Mouse (Mus musculus) stomach, postnatal 0 days (tissue): ENCODE data around the gene Dock4. TPM values are rescaled to one million over a fixed set of nuclear protein-coding genes. Genes with fewer than 3 reads are reported as not detected.

ENCODE experiments used
- ATAC-seq: fragments of 200-750 bp; cut with Nextera tagmentation; 2 replicates; pipeline ENCODE4 v1.8.0; 2017; ENCODE audit not compliant: low FRiP score, low TSS enrichment
- DNase-seq: peaks from one replicate; pipeline ENCODE4 v3.0.0-alpha.2; 2016; ENCODE audit warnings: low spot score
- H3K27ac ChIP-seq: fragments of 300-500 bp; sonication (generic); replicated peaks from 2 replicates; pipeline ENCODE4 v1.5.1; 2014; ENCODE audit warnings: mild to moderate bottlenecking, control low read depth
- H3K27me3 ChIP-seq: fragments of 300-500 bp; sonication (generic); 2 replicates; pipeline ENCODE4 v1.6.1; 2014; ENCODE audit warnings: low read length; ENCODE audit not compliant: control insufficient read depth, insufficient read depth
- H3K36me3 ChIP-seq: fragments of 300-500 bp; sonication (generic); 2 replicates; pipeline ENCODE4 v1.6.1; 2014; ENCODE audit warnings: low read length, mixed read lengths; ENCODE audit not compliant: control insufficient read depth, insufficient read depth
- H3K4me1 ChIP-seq: fragments of 300-500 bp; sonication (generic); replicated peaks from 2 replicates; pipeline ENCODE4 v1.6.1; 2014; ENCODE audit warnings: antibody characterized with exemption; ENCODE audit not compliant: control insufficient read depth, insufficient read depth
- H3K4me2 ChIP-seq: fragments of 300-500 bp; sonication (generic); replicated peaks from 2 replicates; pipeline ENCODE4 v1.6.1; 2014; ENCODE audit warnings: low read depth, mild to moderate bottlenecking, control low read depth, moderate library complexity
- H3K4me3 ChIP-seq: fragments of 300-500 bp; sonication (generic); 2 replicates; pipeline ENCODE4 v1.5.1; 2014; ENCODE audit warnings: low read depth, low read length, control low read depth
- H3K9ac ChIP-seq: fragments of 300-500 bp; sonication (generic); 2 replicates; pipeline ENCODE4 v1.6.1; 2014; ENCODE audit warnings: mild to moderate bottlenecking, low read length, control low read depth, mixed read lengths
- H3K9me3 ChIP-seq: fragments of 300-500 bp; sonication (generic); 2 replicates; pipeline ENCODE4 v1.6.1; 2016; ENCODE audit warnings: low read length; ENCODE audit not compliant: control insufficient read depth
- CTCF ChIP-seq: IDR thresholded peaks from 2 replicates; pipeline ENCODE4 v1.5.1; 2016; ENCODE audit warnings: antibody characterized with exemption, low read depth, mild to moderate bottlenecking, moderate library complexity
- EP300 ChIP-seq: optimal IDR thresholded peaks from 2 replicates; pipeline ENCODE3; 2016; ENCODE audit warnings: antibody characterized with exemption
- WGBS: fragments of 180-500 bp; shearing (Covaris S2); extraction: QIAGEN DNeasy Blood & Tissue Kit; methylation state at CpG from one replicate; pipeline ENCODE4 v1.1.7; 2014; 5-methylcytosine and 5-hydroxymethylcytosine counted together
- polyA plus RNA-seq: library from polyadenylated mRNA; unstranded; fragments of >200 nt; fragmentation: Nextera tagmentation; extraction: Ambion mirVana; gene quantifications from 2 replicates; pipeline ENCODE4 v1.2.1, GENCODE M21; 2015

Dock4 gene
- polyA plus RNA-seq, 1 experiment from 2014 or later = 3.1 TPM

DNA sequence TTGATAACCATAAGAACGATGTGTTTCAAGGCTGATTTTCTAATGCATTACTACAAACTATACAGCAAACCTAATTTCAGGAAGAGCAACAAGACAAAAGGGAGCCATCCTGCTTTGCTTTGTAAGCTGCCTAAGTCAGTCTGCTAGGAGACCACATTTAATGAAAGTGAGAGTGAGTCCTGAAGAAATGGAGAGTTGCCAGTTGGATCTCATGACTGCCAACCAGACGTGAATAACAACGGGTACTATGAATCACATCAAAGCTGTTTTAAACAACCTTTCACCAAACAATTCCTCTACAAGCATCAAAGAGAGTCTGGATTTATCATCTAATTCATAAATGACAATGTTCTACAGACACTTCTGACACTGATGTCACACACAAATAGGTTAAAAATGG is 11.7 kb upstream of the Dock4 start:
- ATAC-seq (no peak), DNase-seq (no peak)
- Histone ChIP-seq H3K27me3 (no peaks in the 10 kb centered on the region), H3K36me3 (no peaks in the 10 kb centered on the region), H3K27ac (no peak overlapping the region), H3K4me2 (no peak overlapping the region), H3K4me1 (no peaks in the 10 kb centered on the region), H3K9me3 (no peaks in the 10 kb centered on the region), H3K4me3 (no peak overlapping the region), H3K9ac (no peak overlapping the region)
- WGBS = 39% methylated on average over 3 of the region's 3 CpGs
- TF ChIP-seq EP300 (no peak), CTCF (no peak)

DNA sequence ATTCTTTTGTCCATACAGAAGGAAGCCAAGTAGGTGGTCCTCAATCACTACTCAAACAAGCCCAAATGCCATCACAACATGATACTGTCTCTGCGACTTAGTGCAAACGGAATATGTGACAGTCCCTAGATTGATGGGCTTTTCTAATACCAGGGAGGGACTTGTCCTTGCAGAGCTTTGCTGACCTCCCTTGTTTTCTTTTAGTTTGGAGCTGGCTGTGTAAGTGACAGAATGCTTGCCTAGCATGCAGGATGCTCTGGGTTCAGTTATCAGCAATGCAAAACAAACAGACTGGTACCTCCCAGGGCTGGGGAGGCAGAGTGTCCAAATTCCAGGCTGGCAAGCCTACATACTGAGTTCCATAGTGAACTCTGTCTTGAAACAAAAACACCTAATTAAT is 7.7 kb upstream of the Dock4 start:
- ATAC-seq = no peak
- WGBS = 42% methylated on average over 2 of the region's 2 CpGs
- H3K4me1 ChIP-seq = 0 out of 2 replicates have a peak, but pooled peaks cover 4% of the 10 kb centered on the region
- TF ChIP-seq EP300 = no peak
- no peak for TF ChIP-seq CTCF
- no peak for DNase-seq
- no peak overlapping the region for H3K4me2 ChIP-seq
- no peaks in the 10 kb centered on the region for H3K27me3 ChIP-seq
- no peak overlapping the region for H3K27ac ChIP-seq
- no peak overlapping the region for H3K4me3 ChIP-seq
- no peak overlapping the region for H3K9ac ChIP-seq
- no peaks in the 10 kb centered on the region for H3K9me3 ChIP-seq
- H3K36me3 ChIP-seq = no peaks in the 10 kb centered on the region

DNA sequence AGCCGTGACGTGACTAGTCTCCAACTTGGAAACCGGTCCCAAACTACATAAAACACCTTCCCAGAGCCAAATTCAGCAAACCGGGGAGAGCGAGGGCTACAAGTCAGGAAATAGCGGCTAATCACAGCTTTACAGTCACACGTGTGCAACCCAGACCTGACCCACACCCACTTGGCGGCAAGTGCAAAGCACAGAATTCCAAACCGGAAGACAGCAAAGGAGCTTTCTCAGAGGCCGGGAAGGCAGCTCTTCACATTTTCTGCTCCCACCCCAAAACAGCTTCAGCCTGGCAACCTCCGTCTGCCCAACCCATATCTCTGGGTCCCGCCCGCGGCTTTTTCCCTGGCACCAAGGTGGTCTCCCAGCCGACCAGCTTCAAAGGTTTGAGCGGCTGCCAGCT is 546 bp upstream of the Dock4 start:
- Histone ChIP-seq H3K36me3 (no peaks in the 10 kb centered on the region), H3K9me3 (no peaks in the 10 kb centered on the region), H3K27ac (peak overlapping the region; percentile 1; the same call in 1 of the 2 replicates), H3K27me3 (no peaks in the 10 kb centered on the region), H3K9ac (peak overlapping the region; percentile 58), H3K4me1 (0 out of 2 replicates have a peak, but pooled peaks cover 4% of the 10 kb centered on the region), H3K4me3 (peak overlapping the region; percentile 62), H3K4me2 (peak overlapping the region; percentile 75)
- TF ChIP-seq EP300 = no peak
- no peak for TF ChIP-seq CTCF
- WGBS = under 1% methylated on average over 16 of the region's 16 CpGs
- ATAC-seq (peak; percentile 43), DNase-seq (peak; percentile 71)

DNA sequence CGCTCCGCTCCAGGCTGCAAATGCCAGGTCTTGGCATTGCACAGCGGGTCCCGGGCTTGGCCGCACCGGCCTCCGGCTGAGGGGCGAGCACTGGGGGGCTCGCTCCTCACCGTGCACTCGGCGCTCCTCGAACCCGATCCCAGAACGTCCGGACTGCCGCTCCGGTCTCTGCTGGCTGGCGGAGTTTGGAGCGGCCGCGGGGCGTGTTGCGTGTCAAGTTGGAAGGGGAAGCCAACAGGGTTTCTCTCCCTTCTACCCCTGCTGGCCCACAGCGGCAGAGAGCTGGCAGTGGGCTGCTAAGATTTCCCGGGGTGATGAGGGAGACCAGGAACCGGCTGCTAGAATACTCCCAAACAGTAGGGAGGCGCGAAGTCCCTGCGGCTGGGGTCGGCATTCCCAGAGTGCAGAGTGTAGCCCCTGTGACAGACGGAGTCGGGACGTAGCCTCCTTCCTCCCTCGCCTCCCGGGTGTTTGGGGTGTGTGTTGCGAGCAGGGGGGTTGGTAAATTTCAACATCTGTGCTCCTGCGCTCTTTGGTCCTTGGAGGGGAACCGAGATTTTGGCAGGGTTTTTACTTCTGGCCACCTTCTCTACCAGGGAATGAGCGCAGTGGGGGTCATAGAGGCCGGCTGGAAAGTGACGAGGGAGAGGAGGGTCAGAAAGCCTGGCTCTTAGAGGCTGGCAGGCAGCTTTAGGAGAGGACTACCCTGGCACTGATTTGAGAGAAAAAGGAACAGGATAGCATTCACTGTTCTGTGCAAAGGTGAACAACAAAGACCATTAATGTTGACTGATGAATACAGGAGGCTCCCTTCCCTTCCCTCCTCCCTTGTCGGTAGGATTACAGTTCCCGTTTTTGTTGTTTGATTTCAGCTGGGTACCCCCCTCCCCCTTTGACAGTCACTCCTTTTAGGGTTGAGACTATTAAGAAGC is 964 bp downstream of the Dock4 start:
- under 1% methylated on average over 43 of the region's 44 CpGs for WGBS
- Histone ChIP-seq H3K27ac (peak overlapping the region; percentile 59), H3K4me3 (peak overlapping the region; percentile 62), H3K36me3 (no peaks in the 10 kb centered on the region), H3K4me1 (0 out of 2 replicates have a peak, but pooled peaks cover 4% of the 10 kb centered on the region), H3K9ac (peak overlapping the region; percentile 74), H3K9me3 (no peaks in the 10 kb centered on the region), H3K4me2 (peak overlapping the region; percentile 97), H3K27me3 (no peaks in the 10 kb centered on the region)
- DNase-seq (peak; percentile 53), ATAC-seq (no peak; the same call in 1 of the 2 replicates)
- peak; percentile 26 for TF ChIP-seq CTCF
- TF ChIP-seq EP300 = no peak

DNA sequence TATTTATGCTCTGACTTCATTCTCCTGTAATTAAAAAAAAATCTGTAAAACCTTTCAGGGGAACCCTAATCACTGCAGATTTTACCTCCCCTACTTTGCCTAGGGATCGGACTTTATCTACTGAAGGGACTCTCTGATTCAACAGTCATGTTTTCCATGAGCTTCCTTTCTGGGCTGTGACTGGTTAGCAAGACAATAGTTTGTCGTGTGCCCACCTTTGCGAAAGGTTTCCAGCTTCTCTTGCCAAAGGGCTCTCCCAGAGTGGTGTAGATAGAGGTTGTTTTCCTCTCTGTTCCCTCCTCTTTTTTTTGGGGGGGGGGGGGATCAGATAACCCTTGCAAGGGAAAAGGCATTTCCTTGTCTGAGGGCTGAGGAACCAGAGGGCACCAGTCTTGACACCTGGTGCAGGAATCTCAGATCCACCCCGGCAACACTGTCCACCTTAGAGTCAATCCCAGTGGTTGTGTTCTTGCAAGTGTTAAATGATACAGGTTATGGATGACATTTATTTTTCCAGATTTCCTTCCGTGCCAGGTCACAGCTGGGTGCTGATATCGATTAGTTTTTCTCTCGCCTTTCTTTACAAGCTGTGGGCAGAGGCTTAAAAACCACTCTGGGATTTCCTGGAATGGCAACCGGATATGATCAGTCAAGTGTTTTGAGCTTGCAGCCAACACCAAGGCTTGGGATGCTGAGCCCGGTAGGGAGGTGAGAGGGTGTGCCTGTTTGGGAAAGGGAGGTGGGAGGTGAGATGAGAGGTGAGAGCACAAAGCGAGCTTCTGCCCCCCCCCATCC is 2.0 kb downstream of the Dock4 start:
- DNase-seq (no peak), ATAC-seq (no peak)
- 29% methylated on average over 10 of the region's 10 CpGs for WGBS
- TF ChIP-seq CTCF (no peak), EP300 (no peak)
- Histone ChIP-seq H3K4me2 (peak overlapping the region; percentile 97), H3K36me3 (no peaks in the 10 kb centered on the region), H3K9ac (no peak overlapping the region), H3K4me3 (peak overlapping the region; percentile 62), H3K27ac (no peak overlapping the region), H3K27me3 (no peaks in the 10 kb centered on the region), H3K4me1 (no peaks in the 10 kb centered on the region), H3K9me3 (no peaks in the 10 kb centered on the region)
